Mouse (Mus musculus) hindbrain, embryonic 13.5 days (tissue): ENCODE measurements around the gene Mertk. TPM values are rescaled to one million over a fixed set of nuclear protein-coding genes. Genes with fewer than 3 reads are reported as not detected.

ENCODE experiments used
- ATAC-seq: fragments of 200-750 bp; cut with Nextera tagmentation; 2 replicates; pipeline ENCODE4 v1.8.0; 2017; ENCODE audit warnings: moderate TSS enrichment; ENCODE audit not compliant: low FRiP score
- H3K27ac ChIP-seq: fragments of 300-500 bp; sonication (generic); 2 replicates; pipeline ENCODE4 v1.5.1; 2015; ENCODE audit warnings: inconsistent platforms, mild to moderate bottlenecking, moderate library complexity
- H3K27me3 ChIP-seq: fragments of 300-500 bp; sonication (generic); 2 replicates; pipeline ENCODE4 v1.6.1; 2015; ENCODE audit warnings: mild to moderate bottlenecking, inconsistent platforms
- H3K36me3 ChIP-seq: fragments of 300-500 bp; sonication (generic); 2 replicates; pipeline ENCODE4 v1.6.1; 2015; ENCODE audit warnings: mild to moderate bottlenecking, inconsistent platforms
- H3K4me1 ChIP-seq: fragments of 300-500 bp; sonication (generic); replicated peaks from 2 replicates; pipeline ENCODE4 v1.6.1; 2015; ENCODE audit warnings: inconsistent platforms
- H3K4me2 ChIP-seq: fragments of 300-500 bp; sonication (generic); 2 replicates; pipeline ENCODE4 v1.6.1; 2015; ENCODE audit warnings: inconsistent platforms, mild to moderate bottlenecking, moderate library complexity
- H3K4me3 ChIP-seq: fragments of 300-500 bp; sonication (generic); 2 replicates; pipeline ENCODE4 v1.5.1; 2015; ENCODE audit warnings: mild to moderate bottlenecking, inconsistent platforms
- H3K9ac ChIP-seq: fragments of 300-500 bp; sonication (generic); 2 replicates; pipeline ENCODE4 v1.6.1; 2015; ENCODE audit warnings: mild to moderate bottlenecking, inconsistent platforms
- H3K9me3 ChIP-seq: fragments of 300-500 bp; sonication (generic); 2 replicates; pipeline ENCODE4 v1.6.1; 2016; ENCODE audit warnings: inconsistent platforms
- WGBS: fragments of 180-500 bp; shearing (Covaris S2); methylation state at CpG from one replicate; pipeline ENCODE4 v1.1.7; 2015; 5-methylcytosine and 5-hydroxymethylcytosine counted together
- polyA plus RNA-seq: library from polyadenylated mRNA; unstranded; fragments of >200 nt; fragmentation: Nextera tagmentation; extraction: Ambion mirVana; gene quantifications from 2 replicates; pipeline ENCODE4 v1.2.1, GENCODE M21; 2015

The Mertk gene
- polyA plus RNA-seq, 1 experiment from 2014 or later, result 2.0 TPM

GRCm38 (mm10) chr2:128816311-128816710 is 117.6 kb downstream of the Mertk start:
- Histone ChIP-seq H3K27me3 (no peaks in the 10 kb centered on the region), H3K4me2 (no peak overlapping the region), H3K36me3 (no peaks in the 10 kb centered on the region), H3K4me3 (no peak overlapping the region), H3K9ac (no peak overlapping the region), H3K4me1 (peaks cover 22% of the 10 kb centered on the region), H3K9me3 (no peaks in the 10 kb centered on the region), H3K27ac (no peak overlapping the region)
- 81% methylated on average over 1 of the region's 1 CpGs for WGBS
- no peak for ATAC-seq

- Histone ChIP-seq H3K9me3 (no peaks in the 10 kb centered on the region), H3K27ac (no peak overlapping the region), H3K4me1 (peaks cover 28% of the 10 kb centered on the region), H3K4me2 (peak overlapping the region; percentile 71), H3K4me3 (peak overlapping the region; percentile 63; the same call in 1 of the 2 replicates), H3K27me3 (no peaks in the 10 kb centered on the region), H3K9ac (no peak overlapping the region), H3K36me3 (no peaks in the 10 kb centered on the region)
- WGBS, result 45% methylated on average over 6 of the region's 6 CpGs
- ATAC-seq, result no peak
These were observed 118.2 kb downstream of the Mertk start for GRCm38 (mm10) chr2:128816916-128817315.

- ATAC-seq, result peak; percentile 66
- peak overlapping the region; percentile 63 for H3K4me3 ChIP-seq
These were observed 118.6 kb downstream of the Mertk start for GRCm38 (mm10) chr2:128817387-128817785.

GRCm38 (mm10) chr2:128817786-128818681 is 119.3 kb downstream of the Mertk start, which contains the start of gene Tmem87b:
TSS of gene Tmem87b (plus strand) at chr2:128818118.
- WGBS, result under 1% methylated on average over 59 of the region's 59 CpGs

More at GRCm38 (mm10) chr2:128817387-128817785, 118.6 kb downstream of the Mertk start:
- no peaks in the 10 kb centered on the region for H3K9me3 ChIP-seq
- no peaks in the 10 kb centered on the region for H3K36me3 ChIP-seq
- peaks cover 29% of the 10 kb centered on the region for H3K4me1 ChIP-seq
- under 1% methylated on average over 7 of the region's 7 CpGs for WGBS
- H3K27ac ChIP-seq, result peak overlapping the region; percentile 91
- H3K27me3 ChIP-seq, result no peaks in the 10 kb centered on the region
- peak overlapping the region; percentile 71 for H3K4me2 ChIP-seq
- H3K9ac ChIP-seq, result peak overlapping the region; percentile 46; the same call in 1 of the 2 replicates

GRCm38 (mm10) chr2:128818956-128819643 is 120.3 kb downstream of the Mertk start:
- H3K36me3 ChIP-seq, result peaks cover 7% of the 10 kb centered on the region; the same call in 1 of the 2 replicates
- peak overlapping the region; percentile 91 for H3K27ac ChIP-seq
- H3K4me3 ChIP-seq, result peak overlapping the region; percentile 63
- no peaks in the 10 kb centered on the region for H3K27me3 ChIP-seq
- H3K9ac ChIP-seq, result peak overlapping the region; percentile 87
- no peaks in the 10 kb centered on the region for H3K9me3 ChIP-seq
- H3K4me1 ChIP-seq, result peaks cover 29% of the 10 kb centered on the region
- H3K4me2 ChIP-seq, result peak overlapping the region; percentile 71
- no peak for ATAC-seq
- WGBS, result 21% methylated on average over 14 of the region's 14 CpGs

More at GRCm38 (mm10) chr2:128817786-128818681, 119.3 kb downstream of the Mertk start, which contains the start of gene Tmem87b:
- peak within 1 kb of the TSS; percentile 63 for H3K4me3 ChIP-seq
- ATAC-seq, result peak; percentile 95
- H3K27ac ChIP-seq, result peak within 1 kb of the TSS; percentile 91
- no peaks in the 10 kb centered on the region for H3K27me3 ChIP-seq
- peaks cover 29% of the 10 kb centered on the region for H3K4me1 ChIP-seq
- H3K9me3 ChIP-seq, result no peaks in the 10 kb centered on the region
- H3K4me2 ChIP-seq, result peak within 1 kb of the TSS; percentile 71
- peak within 1 kb of the TSS; percentile 87 for H3K9ac ChIP-seq
- H3K36me3 ChIP-seq, result no peaks in the 10 kb centered on the region

GRCm38 (mm10) chr2:128820631-128821030 is 121.9 kb downstream of the Mertk start:
- Histone ChIP-seq H3K36me3 (peaks cover 15% of the 10 kb centered on the region), H3K9ac (no peak overlapping the region), H3K4me1 (peaks cover 29% of the 10 kb centered on the region), H3K9me3 (no peaks in the 10 kb centered on the region), H3K4me3 (no peak overlapping the region), H3K27me3 (no peaks in the 10 kb centered on the region), H3K4me2 (no peak overlapping the region), H3K27ac (no peak overlapping the region)
- no peak for ATAC-seq
- 93% methylated on average over 2 of the region's 2 CpGs for whole genome bisulfite sequencing

GRCm38 (mm10) chr2:128823893-128824292 is 125.1 kb downstream of the Mertk start:
- no peak for ATAC-seq
- peaks cover 36% of the 10 kb centered on the region for H3K36me3 ChIP-seq
- 95% methylated on average over 5 of the region's 5 CpGs for WGBS

GRCm38 (mm10) chr2:128827787-128828186 is 129.0 kb downstream of the Mertk start:
- Histone ChIP-seq H3K9me3 (no peaks in the 10 kb centered on the region), H3K27ac (no peak overlapping the region), H3K9ac (no peak overlapping the region), H3K4me3 (no peak overlapping the region), H3K36me3 (peaks cover 63% of the 10 kb centered on the region), H3K4me2 (no peak overlapping the region), H3K27me3 (no peaks in the 10 kb centered on the region), H3K4me1 (no peaks in the 10 kb centered on the region)
- no peak for ATAC-seq
- 100% methylated on average over 1 of the region's 1 CpGs for WGBS

More at GRCm38 (mm10) chr2:128823893-128824292, 125.1 kb downstream of the Mertk start:
- H3K9ac ChIP-seq, result no peak overlapping the region
- no peaks in the 10 kb centered on the region for H3K9me3 ChIP-seq
- H3K27me3 ChIP-seq, result no peaks in the 10 kb centered on the region
- no peak overlapping the region for H3K4me3 ChIP-seq
- no peak overlapping the region for H3K27ac ChIP-seq
- H3K4me2 ChIP-seq, result no peak overlapping the region
- peaks cover 26% of the 10 kb centered on the region for H3K4me1 ChIP-seq

GRCm38 (mm10) chr2:128832611-128833010 is 133.9 kb downstream of the Mertk start:
- no peak overlapping the region for H3K9ac ChIP-seq
- peaks cover 79% of the 10 kb centered on the region for H3K36me3 ChIP-seq
- H3K4me3 ChIP-seq, result no peak overlapping the region
- H3K4me2 ChIP-seq, result no peak overlapping the region
- no peaks in the 10 kb centered on the region for H3K9me3 ChIP-seq
- H3K27ac ChIP-seq, result no peak overlapping the region
- 97% methylated on average over 3 of the region's 3 CpGs for WGBS
- no peaks in the 10 kb centered on the region for H3K27me3 ChIP-seq
- no peak for ATAC-seq
- H3K4me1 ChIP-seq, result no peaks in the 10 kb centered on the region

- WGBS, result 97% methylated on average over 2 of the region's 2 CpGs
- H3K36me3 ChIP-seq, result peaks cover 80% of the 10 kb centered on the region
- H3K9ac ChIP-seq, result no peak overlapping the region
These were observed 134.3 kb downstream of the Mertk start for GRCm38 (mm10) chr2:128833035-128833434.

GRCm38 (mm10) chr2:128833435-128833834 is 134.7 kb downstream of the Mertk start:
- no peaks in the 10 kb centered on the region for H3K27me3 ChIP-seq
- no peaks in the 10 kb centered on the region for H3K4me1 ChIP-seq
- 97% methylated on average over 2 of the region's 2 CpGs for WGBS
- no peak overlapping the region for H3K9ac ChIP-seq
- H3K4me3 ChIP-seq, result no peak overlapping the region
- peaks cover 78% of the 10 kb centered on the region for H3K36me3 ChIP-seq
- no peak for ATAC-seq
- H3K4me2 ChIP-seq, result no peak overlapping the region
- no peak overlapping the region for H3K27ac ChIP-seq
- H3K9me3 ChIP-seq, result no peaks in the 10 kb centered on the region

More at GRCm38 (mm10) chr2:128833035-128833434, 134.3 kb downstream of the Mertk start:
- no peak for ATAC-seq
- Histone ChIP-seq H3K4me3 (no peak overlapping the region), H3K9me3 (no peaks in the 10 kb centered on the region), H3K4me1 (no peaks in the 10 kb centered on the region), H3K27me3 (no peaks in the 10 kb centered on the region), H3K27ac (no peak overlapping the region), H3K4me2 (no peak overlapping the region)

- Histone ChIP-seq H3K27me3 (no peaks in the 10 kb centered on the region), H3K36me3 (peaks cover 83% of the 10 kb centered on the region), H3K4me2 (no peak overlapping the region), H3K9ac (no peak overlapping the region), H3K9me3 (no peaks in the 10 kb centered on the region), H3K4me1 (no peaks in the 10 kb centered on the region), H3K4me3 (no peak overlapping the region), H3K27ac (no peak overlapping the region)
- WGBS, result 94% methylated on average over 8 of the region's 8 CpGs
- no peak for ATAC-seq
These were observed 138.8 kb downstream of the Mertk start for GRCm38 (mm10) chr2:128837531-128837930.
